Mouse (Mus musculus): ENCODE data around the gene Mroh3. TPM values are rescaled to one million over a fixed set of nuclear protein-coding genes. Genes with fewer than 3 reads are reported as not detected.

Mroh3 gene
- total RNA-seq, 2 experiments from 2014 or later, result not detected

DNA sequence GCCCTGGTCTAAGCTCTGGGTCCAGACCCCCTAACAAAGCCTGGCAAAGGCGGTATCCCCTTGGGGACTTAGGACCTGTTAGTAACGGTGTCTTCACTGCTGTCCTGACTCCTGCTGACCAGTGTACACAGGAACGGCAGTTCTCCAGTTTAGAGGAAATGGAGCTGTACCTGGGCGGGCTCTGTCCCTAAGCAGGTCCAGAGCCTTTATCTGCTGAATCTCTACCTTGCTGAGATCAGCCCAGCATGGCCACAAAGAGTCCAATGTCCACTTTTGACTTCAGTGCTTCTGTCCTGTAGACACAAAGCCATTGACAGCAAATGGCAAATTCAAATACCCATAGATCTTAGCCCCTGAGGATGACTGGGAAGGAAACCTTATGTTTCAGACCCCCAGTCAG, 55.7 kb downstream of the Mroh3 start:
- no peak for DNase-seq

DNA sequence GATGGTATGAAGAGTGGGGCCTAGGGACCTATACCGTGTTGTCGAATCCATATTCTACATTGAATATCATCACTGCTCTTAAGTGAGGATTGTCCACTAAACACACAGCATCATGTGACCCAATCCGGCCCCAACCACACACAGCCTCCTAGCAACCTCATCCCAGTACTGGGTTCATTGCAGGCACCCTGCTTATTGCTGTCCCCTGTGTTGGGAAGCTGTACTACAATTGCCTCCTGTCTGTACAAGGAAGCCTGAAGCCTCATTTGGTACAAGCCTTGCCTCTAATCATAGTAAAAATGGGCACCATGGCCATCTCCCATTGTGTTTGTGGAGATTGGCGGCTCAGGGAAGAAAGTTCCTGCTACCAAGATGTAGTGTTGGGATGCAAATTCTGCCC, 56.3 kb downstream of the Mroh3 start:
- DNase-seq, result no peak

DNA sequence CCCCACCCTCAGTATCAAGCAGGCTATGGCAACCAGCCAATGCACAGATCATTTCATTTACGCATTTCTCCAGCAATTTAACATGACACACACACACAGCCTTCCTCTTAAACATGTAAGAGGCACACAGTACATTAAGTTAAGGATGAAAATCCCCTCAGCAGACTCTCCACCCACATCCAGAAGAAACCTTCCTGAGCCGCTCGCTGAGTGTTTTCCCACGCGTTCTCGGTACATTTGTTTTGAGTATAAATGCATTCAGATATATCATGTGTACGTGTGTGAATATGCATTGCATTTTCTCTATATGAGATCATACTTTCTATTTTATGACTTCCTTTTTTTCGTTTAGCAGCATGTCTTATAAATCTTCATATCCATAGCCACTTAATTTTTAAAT, 61.3 kb downstream of the Mroh3 start:
- no peak for DNase-seq

DNA sequence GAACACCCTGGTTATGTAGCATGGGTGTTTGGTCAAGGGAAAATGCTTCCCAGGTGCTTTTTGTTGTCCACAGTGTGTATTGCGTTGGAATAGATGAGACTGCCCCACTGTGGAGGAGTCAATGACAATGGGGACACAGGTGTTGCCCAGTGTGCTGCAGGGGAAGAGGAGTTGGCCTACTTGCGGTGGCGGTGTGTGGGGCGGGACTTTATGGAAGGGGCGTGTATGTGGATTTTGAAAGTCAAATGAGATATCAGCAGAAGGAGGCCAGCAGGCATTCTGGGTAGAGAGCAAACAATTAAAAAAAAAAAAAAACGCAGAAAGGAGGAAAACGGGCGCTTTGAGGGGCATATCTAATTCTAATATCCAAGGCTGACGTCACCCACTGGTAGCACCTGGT, 62.9 kb downstream of the Mroh3 start:
- no peak for DNase-seq

DNA sequence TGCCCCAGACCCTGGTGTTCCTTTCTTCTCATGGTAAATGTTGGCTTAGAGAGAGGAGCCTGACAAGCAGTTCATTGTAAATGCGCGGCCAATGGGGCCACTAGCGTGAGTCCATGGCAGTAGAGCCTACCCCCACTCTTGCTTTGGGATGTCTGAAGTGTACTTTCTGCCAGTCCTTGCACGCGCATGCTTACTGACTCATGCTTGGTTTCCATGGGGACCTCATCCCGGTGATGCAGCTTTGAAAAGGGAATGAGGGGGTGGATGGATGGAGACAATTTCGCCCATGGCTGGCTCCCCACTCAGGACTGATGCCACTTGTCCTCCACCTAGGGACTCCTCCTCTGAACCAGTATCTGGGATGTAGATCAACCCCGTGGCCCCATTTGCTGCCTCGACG, 69.1 kb downstream of the Mroh3 start:
- DNase-seq, result no peak

DNA sequence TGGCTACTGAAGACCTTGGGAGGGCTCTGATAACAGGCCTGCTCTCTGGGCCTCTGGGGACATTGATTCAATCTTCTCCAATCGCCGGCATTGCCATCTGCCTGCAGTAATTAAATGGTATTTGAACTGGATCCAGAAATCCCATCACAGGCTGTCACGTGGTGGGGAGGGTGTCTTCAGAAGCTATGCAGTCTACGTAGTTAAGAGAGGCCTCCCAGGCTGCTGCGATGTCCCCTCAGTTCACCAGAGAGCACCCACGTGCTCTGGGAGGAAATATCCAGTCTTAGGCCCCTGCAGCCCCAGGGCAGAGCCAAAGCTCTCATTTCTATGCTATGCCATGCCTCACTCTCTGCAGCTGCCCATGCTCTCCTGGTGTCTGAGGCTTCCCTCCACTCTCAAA, 70.3 kb downstream of the Mroh3 start:
- no peak for DNase-seq

DNA sequence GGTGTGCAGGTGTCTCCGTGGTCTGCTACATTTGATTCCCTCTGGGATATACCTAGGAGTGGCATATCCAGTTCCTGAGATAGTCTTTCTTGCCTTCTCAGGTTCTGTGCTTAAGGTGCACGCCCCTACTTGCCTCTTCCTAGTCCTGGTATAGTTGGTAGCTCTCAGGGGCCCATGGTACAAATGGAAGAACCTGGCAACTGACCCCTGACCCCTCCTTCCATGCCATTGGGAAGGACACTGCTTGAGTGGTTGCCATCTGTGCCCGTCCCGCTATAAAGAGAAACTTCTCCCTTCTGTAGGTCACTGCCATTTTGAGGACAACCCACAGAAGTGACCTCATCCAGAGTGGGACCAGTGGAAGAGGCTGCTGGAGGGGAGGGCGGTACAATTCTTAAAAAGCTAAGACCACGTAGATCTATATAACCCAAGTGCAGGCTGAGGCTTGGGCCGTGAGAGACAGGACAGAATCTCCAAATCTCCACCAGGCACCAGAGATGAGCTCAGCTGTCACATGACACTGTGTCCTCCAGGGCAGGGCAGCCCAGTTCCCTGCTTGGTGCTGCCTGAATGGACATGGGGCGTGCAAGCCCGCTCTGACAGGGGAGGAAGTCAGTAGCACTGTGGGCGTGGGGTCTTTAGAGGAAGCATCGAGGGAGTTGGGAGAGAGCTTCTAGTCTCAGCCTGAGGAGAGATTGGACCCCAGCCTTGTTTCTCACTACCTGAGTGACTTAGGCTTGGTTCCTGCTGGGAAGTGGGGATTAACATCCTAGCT, 71.3 kb downstream of the Mroh3 start:
- DNase-seq, result no peak

DNA sequence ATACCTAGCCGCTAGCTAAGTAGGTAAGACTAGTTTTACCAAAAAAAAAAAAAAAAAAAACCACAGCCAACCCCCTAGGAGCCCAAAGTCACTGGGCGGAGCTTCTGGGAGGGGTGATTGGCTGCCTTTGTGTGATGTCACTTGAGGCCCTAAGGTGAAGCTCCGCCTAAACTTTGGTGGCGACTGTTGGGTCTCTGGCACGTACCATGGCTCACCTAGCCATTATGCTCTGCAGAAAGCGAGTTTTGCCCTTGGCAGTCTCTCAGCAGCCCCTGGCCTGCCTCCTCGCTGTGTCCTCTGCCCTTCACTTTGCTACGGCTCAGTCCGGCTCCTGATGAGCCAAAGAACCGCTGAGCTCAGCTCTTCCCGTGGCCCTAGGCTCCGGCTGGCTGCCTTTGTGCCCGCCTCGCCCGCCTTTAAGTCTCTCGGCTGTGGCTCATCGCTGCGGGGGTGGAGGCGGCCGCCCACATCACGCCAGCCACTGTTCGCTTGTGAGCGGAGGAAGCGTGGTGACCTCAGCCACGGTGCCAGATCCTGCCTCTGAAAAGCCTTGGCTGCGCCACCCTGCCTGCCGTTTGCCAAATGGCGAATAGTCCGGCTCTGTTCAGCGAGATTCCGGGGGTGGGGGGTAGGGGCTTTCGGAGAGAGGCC, 72.5 kb downstream of the Mroh3 start:
- DNase-seq, result peak; percentile 54

DNA sequence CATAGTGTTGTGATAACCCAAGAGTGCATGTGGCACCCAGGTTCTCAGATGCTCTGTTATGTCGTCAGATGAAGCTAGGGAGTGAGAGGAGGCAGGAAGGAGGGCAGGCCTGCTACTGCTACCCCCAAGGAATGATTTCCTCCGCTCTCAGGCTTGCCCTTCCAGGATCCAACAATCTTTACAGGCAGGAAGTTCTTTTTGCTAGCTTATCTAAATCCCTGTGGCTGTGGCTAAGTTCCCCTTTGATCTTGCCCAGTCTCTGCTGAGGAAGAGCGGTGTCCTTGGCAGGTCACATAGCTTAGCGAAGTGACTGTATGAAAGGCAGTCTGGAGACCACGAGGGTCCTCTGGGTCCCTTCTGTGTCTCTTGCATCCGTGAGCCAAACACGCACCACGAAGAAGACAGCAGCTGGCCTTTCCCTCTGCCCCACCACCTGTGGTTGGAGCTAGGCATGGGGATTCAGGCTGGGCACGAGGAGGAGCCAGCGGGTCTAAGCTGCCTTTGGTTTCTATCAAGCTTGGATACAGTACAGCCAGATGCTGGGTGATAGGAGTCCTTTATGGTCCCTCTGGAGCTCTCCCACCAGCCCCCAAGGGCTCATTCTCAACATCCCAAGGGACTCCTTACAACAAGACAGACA, 74.3 kb downstream of the Mroh3 start:
- no peak for DNase-seq

DNA sequence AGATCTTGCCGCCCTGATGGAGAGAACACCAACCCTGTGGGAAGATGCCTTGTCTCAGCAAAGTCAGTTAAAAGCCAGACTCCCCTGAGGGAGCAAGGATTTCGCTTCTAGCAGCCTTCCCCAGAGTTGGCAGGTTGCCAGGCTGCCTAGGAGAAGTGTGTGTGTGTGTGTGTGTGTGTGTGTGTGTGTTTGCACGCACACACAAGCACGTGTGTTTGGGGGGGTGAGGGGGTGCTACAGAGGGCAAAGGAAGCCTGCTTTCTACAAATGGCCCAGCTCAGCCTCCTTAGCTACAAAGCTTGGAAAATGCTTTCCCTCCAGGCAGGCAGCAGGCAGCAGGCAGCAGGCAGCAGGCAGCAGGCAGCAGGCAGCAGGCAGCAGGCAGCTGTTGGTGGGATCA, 75.1 kb downstream of the Mroh3 start:
- peak; percentile 68 for DNase-seq

DNA sequence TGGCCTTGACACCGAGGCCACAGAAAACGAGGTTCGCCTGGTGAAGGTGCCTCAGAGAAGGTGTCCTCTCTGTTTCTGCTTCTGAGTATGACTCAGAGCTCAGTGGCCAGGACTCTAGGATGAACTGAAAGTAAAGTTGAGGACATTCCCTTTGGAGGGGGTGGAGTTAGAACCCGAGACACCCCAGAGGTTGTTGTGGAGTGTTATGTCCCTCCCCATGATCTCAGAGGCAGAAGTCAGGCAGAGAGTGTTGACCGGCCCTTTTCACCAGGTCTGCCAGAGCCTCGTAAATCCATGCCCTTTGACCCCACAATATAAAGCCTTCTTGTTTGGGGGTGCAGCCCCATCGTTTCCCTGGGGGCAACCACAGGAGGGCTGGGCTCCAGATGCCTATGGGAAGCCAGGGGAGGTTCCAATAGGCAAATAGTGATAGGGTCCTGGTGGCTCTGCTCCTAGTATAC, 75.5 kb downstream of the Mroh3 start:
- no peak for DNase-seq

DNA sequence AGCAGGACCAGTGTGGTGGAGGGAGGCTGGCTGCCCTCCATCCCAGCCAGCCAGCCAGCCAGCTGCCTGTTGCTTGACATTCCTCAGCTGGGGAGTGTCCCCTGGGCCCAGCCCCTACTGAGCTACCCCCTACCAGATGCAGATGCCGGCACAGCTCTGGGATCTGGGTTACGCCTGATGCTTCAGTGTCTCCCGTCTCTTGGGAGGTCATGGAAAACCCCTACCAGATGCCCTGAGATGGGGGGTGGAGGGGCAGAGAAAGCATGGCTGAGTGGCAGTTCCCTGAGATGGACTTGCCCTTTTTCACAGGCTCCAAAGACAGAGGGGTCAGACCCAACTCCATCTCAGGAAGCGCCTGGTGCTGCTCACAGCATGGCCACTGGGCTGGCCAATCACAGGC, 76.1 kb downstream of the Mroh3 start:
- DNase-seq, result no peak

DNA sequence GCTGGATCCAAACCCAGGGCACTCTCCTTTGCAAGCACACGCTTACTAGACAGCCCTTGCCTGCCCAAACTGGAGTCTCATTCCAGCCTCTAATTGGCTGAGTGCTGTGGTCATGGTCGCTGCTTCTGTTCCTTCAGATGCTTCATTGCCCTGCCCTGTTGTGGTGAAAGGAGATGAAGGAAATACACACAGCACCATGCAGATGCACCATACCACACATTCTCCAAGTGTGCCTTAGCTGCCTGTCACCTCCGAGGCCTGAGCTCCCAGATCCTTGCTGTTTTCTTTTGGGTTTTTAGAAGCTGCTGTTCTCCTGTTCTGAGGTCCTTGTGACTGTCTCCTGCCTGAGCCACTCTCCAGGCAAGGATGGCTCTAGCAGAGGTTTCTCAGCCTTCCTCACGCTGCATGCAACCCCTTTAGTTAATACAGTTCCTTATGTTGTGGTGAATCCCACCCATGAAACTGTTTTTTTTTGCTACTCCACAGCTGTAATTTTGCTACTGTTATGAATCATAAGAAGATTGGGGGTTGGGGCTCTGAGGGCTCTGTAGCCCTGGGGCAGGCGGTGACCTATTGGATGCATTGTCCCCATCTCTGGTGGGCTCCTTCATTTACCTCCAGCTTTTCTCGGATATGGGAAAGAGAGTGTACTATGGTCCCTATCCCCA, 76.7 kb downstream of the Mroh3 start:
- DNase-seq, result no peak

DNA sequence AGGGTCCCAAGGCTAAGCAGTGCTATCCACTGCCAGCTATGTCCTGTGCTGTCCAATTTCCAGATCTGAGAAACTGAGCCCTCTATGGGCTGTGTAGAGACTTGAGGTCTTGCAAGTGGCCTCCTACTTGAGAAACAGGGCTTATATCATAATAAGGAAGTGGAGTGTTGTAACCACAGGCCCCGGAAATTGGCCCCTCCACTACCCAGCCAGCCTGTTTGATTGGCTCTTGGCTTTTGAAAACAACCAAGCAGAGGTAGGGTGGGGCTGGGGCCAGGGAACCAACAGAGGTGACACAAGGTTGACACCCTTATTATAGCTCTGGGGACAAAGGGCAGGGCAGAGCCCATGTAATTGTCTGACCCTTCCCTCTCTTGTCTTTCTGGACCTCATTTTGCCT, 77.6 kb downstream of the Mroh3 start:
- no peak for DNase-seq

DNA sequence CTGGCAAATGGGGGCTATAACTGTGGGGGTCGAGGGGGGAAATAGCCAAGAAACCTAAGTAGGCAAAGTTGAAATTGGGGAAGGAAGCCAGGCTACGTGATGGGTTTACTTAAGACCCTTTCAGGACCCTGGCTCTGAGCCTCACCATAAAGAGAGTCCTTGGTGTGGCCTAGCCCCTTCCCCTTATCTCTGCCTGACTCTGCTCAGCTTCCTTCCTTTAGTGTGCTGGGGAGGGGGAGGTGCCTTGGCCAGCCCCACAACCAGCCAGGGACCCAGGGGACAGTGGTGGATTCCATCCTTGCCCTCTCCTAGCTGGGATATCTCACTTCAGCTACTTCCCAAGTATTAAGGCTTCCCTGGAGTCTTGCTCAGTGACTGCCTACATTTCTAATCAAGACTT, 78.1 kb downstream of the Mroh3 start:
- no peak for DNase-seq

DNA sequence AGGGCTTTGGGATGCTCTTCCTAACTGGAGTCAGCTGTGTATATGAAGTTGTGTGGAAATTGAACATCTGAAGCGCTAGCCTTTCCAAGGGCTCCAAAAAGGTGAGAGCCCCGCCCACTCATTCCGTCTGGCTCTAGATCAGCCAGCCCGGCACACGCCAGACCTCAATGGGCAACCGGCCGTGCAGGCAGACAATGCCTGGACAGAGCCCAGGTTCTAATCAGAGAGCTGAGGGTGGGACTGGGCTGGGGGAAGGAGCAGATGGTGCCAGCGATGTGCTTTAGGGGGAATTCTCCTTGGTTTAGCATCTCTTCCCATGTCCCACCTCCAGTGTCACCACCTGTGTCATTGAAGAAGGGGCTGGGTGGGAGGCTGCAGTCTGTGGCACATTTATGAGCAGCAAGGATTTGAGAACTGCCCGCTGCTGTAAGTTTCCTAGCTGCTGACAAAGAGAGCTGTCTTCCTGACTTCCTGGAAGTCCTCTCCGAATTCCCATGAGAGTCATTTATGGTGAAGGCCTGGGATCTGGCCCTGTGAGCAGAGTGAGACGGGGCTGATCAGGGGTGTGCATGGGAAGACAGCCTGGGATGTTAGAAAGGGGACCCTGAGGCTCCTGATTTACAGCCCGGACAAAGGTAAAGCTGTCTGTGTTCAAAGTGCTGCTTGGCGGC, 78.9 kb downstream of the Mroh3 start:
- no peak for DNase-seq

DNA sequence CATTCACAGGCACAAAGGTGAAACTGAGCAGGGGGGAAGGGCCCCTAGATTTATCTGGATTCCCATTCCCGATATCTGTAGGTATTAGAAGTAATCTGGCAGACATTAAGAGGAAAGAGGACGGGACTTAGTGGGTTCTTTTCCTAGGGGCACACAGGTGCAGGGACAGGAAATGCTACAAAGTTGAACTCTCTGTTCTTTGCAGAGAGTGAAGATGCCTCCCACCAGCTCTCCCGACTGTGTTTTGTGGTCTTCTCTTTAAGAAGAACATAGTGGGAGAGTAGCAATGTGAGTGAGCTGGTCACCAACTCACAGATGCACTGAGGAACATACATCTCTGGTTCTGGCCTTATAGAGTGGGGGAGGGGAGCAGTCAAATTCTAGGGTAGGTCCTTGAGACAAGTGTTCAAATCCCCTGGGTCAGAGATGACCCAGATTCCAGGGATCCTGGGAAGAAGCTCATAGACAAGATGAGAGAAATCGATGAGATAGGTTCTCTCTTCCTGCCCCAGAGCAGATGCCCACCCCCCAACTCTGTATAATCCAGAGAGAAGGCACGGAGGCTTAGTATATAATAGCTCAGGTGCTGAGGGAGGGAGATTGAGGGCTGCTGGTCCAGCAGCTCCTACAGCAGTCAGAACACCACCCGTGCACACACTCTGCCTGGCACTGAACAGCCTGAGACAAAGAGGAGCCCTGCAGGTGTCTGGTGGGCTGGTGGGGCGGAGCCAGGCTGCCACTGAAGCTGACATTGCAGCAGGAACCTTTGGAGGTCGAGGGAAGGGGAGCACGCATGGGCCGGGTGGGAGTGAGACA, 80.0 kb downstream of the Mroh3 start:
- no peak for DNase-seq
